Mouse (Mus musculus): ENCODE data around the gene Tas2r137. TPM values are rescaled to one million over a fixed set of nuclear protein-coding genes. Genes with fewer than 3 reads are reported as not detected.

The Tas2r137 gene
- polyA plus RNA-seq (2014; fragmentation: Nextera tagmentation; extraction: Ambion mirVana): not detected in 2 replicates

GRCm38 (mm10) chr6:40490933-40491332, at the start of gene Tas2r137:
Gene Tas2r137, plus strand, starts transcription at chr6:40491233.
- Histone ChIP-seq H3K36me3 (ENCODE audit: control insufficient read depth, insufficient read depth, low read length) (no peaks in the 10 kb centered on the region), H3K4me2 (ENCODE audit: low read depth, low read length, severe bottlenecking) (no peak within 1 kb of the TSS), H3K9ac (ENCODE audit: low read length) (no peak within 1 kb of the TSS), H3K4me1 (replicated peaks; ENCODE audit: control insufficient read depth, insufficient read depth, low read length) (no peaks in the 10 kb centered on the region), H3K9me3 (ENCODE audit: control insufficient read depth, low read length) (no peaks in the 10 kb centered on the region), H3K27me3 (ENCODE audit: control insufficient read depth, insufficient read depth, low read length) (no peaks in the 10 kb centered on the region), H3K27ac (ENCODE audit: low read depth, low read length) (no peak within 1 kb of the TSS), H3K4me3 (ENCODE audit: low read depth, low read length) (no peak within 1 kb of the TSS)
- no peak for DNase-seq (ENCODE audit: low spot score)
- ATAC-seq (replicated peaks; ENCODE audit: low FRiP score): no peak

GRCm38 (mm10) chr6:40441276-40441675, 49.8 kb upstream of the Tas2r137 start:
- ATAC-seq (replicated peaks; ENCODE audit: low FRiP score): no peak
- WGBS: 78% methylated on average over 3 of the region's 3 CpGs

GRCm38 (mm10) chr6:40441755-40442154, 49.3 kb upstream of the Tas2r137 start:
- DNase-seq (ENCODE audit: low spot score): no peak
- no peaks in the 10 kb centered on the region; the same call in 1 of the 2 replicates for H3K27me3 ChIP-seq (ENCODE audit: control insufficient read depth, insufficient read depth, low read length)

More at GRCm38 (mm10) chr6:40441276-40441675, 49.8 kb upstream of the Tas2r137 start:
- Histone ChIP-seq H3K27ac (ENCODE audit: low read depth, low read length) (no peak overlapping the region), H3K9ac (ENCODE audit: low read length) (no peak overlapping the region), H3K27me3 (ENCODE audit: control insufficient read depth, insufficient read depth, low read length) (no peaks in the 10 kb centered on the region; the same call in 1 of the 2 replicates), H3K9me3 (ENCODE audit: control insufficient read depth, low read length) (no peaks in the 10 kb centered on the region), H3K4me3 (ENCODE audit: low read depth, low read length) (no peak overlapping the region), H3K4me2 (ENCODE audit: low read depth, low read length, severe bottlenecking) (no peak overlapping the region), H3K4me1 (replicated peaks; ENCODE audit: control insufficient read depth, insufficient read depth, low read length) (no peaks in the 10 kb centered on the region), H3K36me3 (ENCODE audit: control insufficient read depth, insufficient read depth, low read length) (no peaks in the 10 kb centered on the region)
- no peak for DNase-seq (ENCODE audit: low spot score)

GRCm38 (mm10) chr6:40443281-40443928, 47.6 kb upstream of the Tas2r137 start:
- Histone ChIP-seq H3K27ac (ENCODE audit: low read depth, low read length) (no peak overlapping the region), H3K9ac (ENCODE audit: low read length) (no peak overlapping the region), H3K27me3 (ENCODE audit: control insufficient read depth, insufficient read depth, low read length) (no peaks in the 10 kb centered on the region; the same call in 1 of the 2 replicates), H3K9me3 (ENCODE audit: control insufficient read depth, low read length) (no peaks in the 10 kb centered on the region), H3K36me3 (ENCODE audit: control insufficient read depth, insufficient read depth, low read length) (no peaks in the 10 kb centered on the region), H3K4me1 (replicated peaks; ENCODE audit: control insufficient read depth, insufficient read depth, low read length) (no peaks in the 10 kb centered on the region), H3K4me3 (ENCODE audit: low read depth, low read length) (no peak overlapping the region), H3K4me2 (ENCODE audit: low read depth, low read length, severe bottlenecking) (no peak overlapping the region)
- ATAC-seq (replicated peaks; ENCODE audit: low FRiP score) (no peak), DNase-seq (ENCODE audit: low spot score) (no peak)
- 45% methylated on average over 10 of the region's 10 CpGs for WGBS

More at GRCm38 (mm10) chr6:40441755-40442154, 49.3 kb upstream of the Tas2r137 start:
- Histone ChIP-seq H3K9ac (ENCODE audit: low read length) (no peak overlapping the region), H3K4me3 (ENCODE audit: low read depth, low read length) (no peak overlapping the region), H3K4me1 (replicated peaks; ENCODE audit: control insufficient read depth, insufficient read depth, low read length) (no peaks in the 10 kb centered on the region), H3K9me3 (ENCODE audit: control insufficient read depth, low read length) (no peaks in the 10 kb centered on the region), H3K4me2 (ENCODE audit: low read depth, low read length, severe bottlenecking) (no peak overlapping the region), H3K36me3 (ENCODE audit: control insufficient read depth, insufficient read depth, low read length) (no peaks in the 10 kb centered on the region), H3K27ac (ENCODE audit: low read depth, low read length) (no peak overlapping the region)
- no peak for ATAC-seq (replicated peaks; ENCODE audit: low FRiP score)
- WGBS: 31% methylated on average over 3 of the region's 3 CpGs

GRCm38 (mm10) chr6:40448626-40449025, 42.4 kb upstream of the Tas2r137 start:
- no peak for ATAC-seq (replicated peaks; ENCODE audit: low FRiP score)
- no peaks in the 10 kb centered on the region for H3K4me1 ChIP-seq (replicated peaks; ENCODE audit: control insufficient read depth, insufficient read depth, low read length)

GRCm38 (mm10) chr6:40454436-40455041, 36.5 kb upstream of the Tas2r137 start:
- H3K9ac ChIP-seq (ENCODE audit: low read length): no peak overlapping the region
- DNase-seq (ENCODE audit: low spot score): no peak
- H3K4me3 ChIP-seq (ENCODE audit: low read depth, low read length): no peak overlapping the region
- H3K9me3 ChIP-seq (ENCODE audit: control insufficient read depth, low read length): no peaks in the 10 kb centered on the region
- H3K4me2 ChIP-seq (ENCODE audit: low read depth, low read length, severe bottlenecking): no peak overlapping the region
- ATAC-seq (replicated peaks; ENCODE audit: low FRiP score): no peak
- 19% methylated on average over 7 of the region's 7 CpGs for WGBS
- H3K36me3 ChIP-seq (ENCODE audit: control insufficient read depth, insufficient read depth, low read length): no peaks in the 10 kb centered on the region
- no peaks in the 10 kb centered on the region for H3K27me3 ChIP-seq (ENCODE audit: control insufficient read depth, insufficient read depth, low read length)
- H3K4me1 ChIP-seq (replicated peaks; ENCODE audit: control insufficient read depth, insufficient read depth, low read length): no peaks in the 10 kb centered on the region
- no peak overlapping the region for H3K27ac ChIP-seq (ENCODE audit: low read depth, low read length)

More at GRCm38 (mm10) chr6:40448626-40449025, 42.4 kb upstream of the Tas2r137 start:
- no peak overlapping the region for H3K4me2 ChIP-seq (ENCODE audit: low read depth, low read length, severe bottlenecking)
- no peaks in the 10 kb centered on the region for H3K9me3 ChIP-seq (ENCODE audit: control insufficient read depth, low read length)
- no peaks in the 10 kb centered on the region for H3K27me3 ChIP-seq (ENCODE audit: control insufficient read depth, insufficient read depth, low read length)
- no peak overlapping the region for H3K4me3 ChIP-seq (ENCODE audit: low read depth, low read length)
- no peak for DNase-seq (ENCODE audit: low spot score)
- H3K36me3 ChIP-seq (ENCODE audit: control insufficient read depth, insufficient read depth, low read length): no peaks in the 10 kb centered on the region
- no peak overlapping the region for H3K9ac ChIP-seq (ENCODE audit: low read length)
- H3K27ac ChIP-seq (ENCODE audit: low read depth, low read length): no peak overlapping the region

- ATAC-seq (replicated peaks; ENCODE audit: low FRiP score) (no peak), DNase-seq (ENCODE audit: low spot score) (no peak)
- H3K27me3 ChIP-seq (ENCODE audit: control insufficient read depth, insufficient read depth, low read length): no peaks in the 10 kb centered on the region
- no peak overlapping the region for H3K4me2 ChIP-seq (ENCODE audit: low read depth, low read length, severe bottlenecking)
- H3K4me1 ChIP-seq (replicated peaks; ENCODE audit: control insufficient read depth, insufficient read depth, low read length): no peaks in the 10 kb centered on the region
- H3K9me3 ChIP-seq (ENCODE audit: control insufficient read depth, low read length): no peaks in the 10 kb centered on the region
- H3K27ac ChIP-seq (ENCODE audit: low read depth, low read length): no peak overlapping the region
- no peak overlapping the region for H3K4me3 ChIP-seq (ENCODE audit: low read depth, low read length)
- 62% methylated on average over 6 of the region's 6 CpGs for whole genome bisulfite sequencing
- H3K36me3 ChIP-seq (ENCODE audit: control insufficient read depth, insufficient read depth, low read length): no peaks in the 10 kb centered on the region
- no peak overlapping the region for H3K9ac ChIP-seq (ENCODE audit: low read length)
These were observed 25.3 kb upstream of the Tas2r137 start for GRCm38 (mm10) chr6:40465710-40466109.

GRCm38 (mm10) chr6:40470916-40471719, 19.9 kb upstream of the Tas2r137 start, which contains the start of gene Ssbp1:
Gene Ssbp1, plus strand, starts transcription at chr6:40471352.
- Histone ChIP-seq H3K9ac (ENCODE audit: low read length) (peak within 1 kb of the TSS; percentile 90), H3K4me2 (ENCODE audit: low read depth, low read length, severe bottlenecking) (peak within 1 kb of the TSS; percentile 68), H3K9me3 (ENCODE audit: control insufficient read depth, low read length) (no peaks in the 10 kb centered on the region), H3K36me3 (ENCODE audit: control insufficient read depth, insufficient read depth, low read length) (peaks cover 5% of the 10 kb centered on the region; the same call in 1 of the 2 replicates), H3K27me3 (ENCODE audit: control insufficient read depth, insufficient read depth, low read length) (no peaks in the 10 kb centered on the region), H3K4me1 (replicated peaks; ENCODE audit: control insufficient read depth, insufficient read depth, low read length) (peaks cover 3% of the 10 kb centered on the region; the same call in 1 of the 2 replicates), H3K4me3 (ENCODE audit: low read depth, low read length) (peak within 1 kb of the TSS; percentile 64), H3K27ac (ENCODE audit: low read depth, low read length) (peak within 1 kb of the TSS; percentile 91)
- DNase-seq (ENCODE audit: low spot score) (peak; percentile 96), ATAC-seq (replicated peaks; ENCODE audit: low FRiP score) (peak; percentile 96)
- under 1% methylated on average over 54 of the region's 54 CpGs for WGBS
